Mouse (Mus musculus) heart, adult 11 months (tissue): ENCODE results near the gene Tcte3.
A peak's percentile ranks its signal among the peaks of the same experiment; 100 is the strongest.
"Not testable (repeated sequence)": the region's sequence is repeated elsewhere in the genome, so short reads cannot be mapped to it uniquely, and the experiment has no call there.

ENCODE experiments used
- DNase-seq: peaks from one replicate; pipeline ENCODE4 v3.0.0; 2022

The Tcte3 gene

GRCm38 (mm10) chr17:15041175-15041729 lies at the start of gene Tcte3, which contains the start of the genes Ermard and Gm3448:
Gene Tcte3, minus strand, starts transcription at chr17:15041488.
Gene Ermard, plus strand, starts transcription at chr17:15041208.
Gene Gm3448, minus strand, starts transcription at chr17:15041537.
- DNase-seq: peak; percentile 96

DNA sequence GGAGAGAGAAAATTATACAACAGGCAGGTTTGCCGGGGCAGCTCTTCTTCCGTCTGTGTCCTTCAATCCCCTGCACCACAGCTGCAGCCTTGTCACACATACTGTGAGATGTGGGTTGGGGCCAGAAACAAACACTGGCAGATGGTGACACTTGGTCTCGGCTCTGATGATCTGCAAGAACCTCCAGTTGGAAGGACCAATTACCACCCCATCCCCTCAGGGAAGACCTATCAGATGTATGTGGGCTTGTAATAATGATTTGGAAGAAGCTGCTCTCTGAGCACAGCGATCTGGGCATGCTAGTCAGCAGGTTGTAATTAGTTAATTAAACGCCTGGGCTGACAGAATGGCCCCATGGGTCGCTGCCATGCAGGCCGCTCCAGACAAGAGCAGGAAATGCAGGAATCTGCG lies 47.3 kb upstream of the Tcte3 start:
- DNase-seq: no peak

- DNase-seq: no peak
Measured at GRCm38 (mm10) chr17:15088166-15088565, 46.9 kb upstream of the Tcte3 start.

- no peak for DNase-seq
Measured at GRCm38 (mm10) chr17:15085006-15085405, 43.7 kb upstream of the Tcte3 start.

- no peak for DNase-seq
Measured at GRCm38 (mm10) chr17:15084226-15084848, 43.0 kb upstream of the Tcte3 start.

GRCm38 (mm10) chr17:15077536-15077935 lies 36.2 kb upstream of the Tcte3 start:
- no peak for DNase-seq

DNA sequence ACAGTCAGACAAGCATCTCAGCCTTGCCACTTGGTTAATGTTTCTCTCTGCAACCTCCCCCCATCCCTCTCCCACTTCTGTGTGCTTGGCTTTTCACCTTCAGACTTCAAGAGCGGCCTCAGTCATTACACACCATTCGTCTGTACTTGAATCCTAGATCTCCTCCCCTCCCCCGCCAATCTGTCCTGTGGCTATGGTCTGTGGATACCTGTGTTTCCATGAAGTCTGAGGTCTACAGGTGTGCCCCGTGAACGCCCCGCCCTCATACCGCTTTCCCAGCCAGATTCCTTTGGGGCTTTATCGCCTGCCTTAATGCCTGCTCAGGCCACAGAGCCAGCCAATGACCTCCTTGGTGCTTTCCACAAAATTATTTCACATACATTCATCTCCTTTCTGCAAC lies 33.7 kb upstream of the Tcte3 start:
- DNase-seq: peak; percentile 77

DNA sequence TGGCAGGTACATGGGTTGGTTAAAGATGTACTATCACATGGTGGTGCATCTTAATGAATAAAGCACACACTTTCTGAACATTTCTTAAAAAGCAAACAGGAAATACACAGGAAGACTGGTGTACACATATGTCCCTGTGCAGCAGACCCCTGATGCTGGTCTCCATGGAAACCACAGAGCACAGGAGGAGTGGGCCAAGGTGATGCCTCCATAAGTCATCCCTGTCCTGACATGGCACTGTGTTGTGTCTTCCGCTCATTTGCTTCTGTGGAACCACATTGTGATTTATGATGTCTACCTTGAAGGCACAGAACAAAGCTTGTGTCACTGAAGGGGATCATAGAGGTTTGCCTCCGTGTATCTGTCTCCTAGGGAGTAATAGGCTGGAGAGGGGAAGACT lies 30.9 kb upstream of the Tcte3 start:
- peak; percentile 58 for DNase-seq

DNA sequence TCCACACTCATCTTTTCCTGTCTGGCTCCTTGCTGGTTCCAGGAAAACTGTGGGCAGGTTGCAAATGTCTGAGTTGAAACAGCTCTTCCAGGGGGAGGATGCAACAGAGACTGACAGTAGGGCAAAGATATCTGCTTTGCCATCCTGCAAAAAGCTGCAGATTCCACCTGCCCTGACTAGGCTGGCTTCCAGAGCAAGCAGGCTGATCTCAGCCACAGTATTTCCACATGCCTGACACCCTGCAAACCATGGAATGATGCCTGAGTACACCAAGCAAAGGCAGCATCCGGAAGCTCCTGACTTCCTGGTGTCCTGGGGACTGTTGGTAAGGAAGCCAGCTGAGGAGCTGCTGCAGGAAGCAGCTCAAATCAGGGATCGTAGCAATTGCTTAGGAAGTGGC lies 27.8 kb upstream of the Tcte3 start:
- peak; percentile 92 for DNase-seq

- peak; percentile 85 for DNase-seq
Measured at GRCm38 (mm10) chr17:15068040-15068792, 26.9 kb upstream of the Tcte3 start.

GRCm38 (mm10) chr17:15066911-15067310 lies 25.6 kb upstream of the Tcte3 start:
- peak; percentile 86 for DNase-seq

DNA sequence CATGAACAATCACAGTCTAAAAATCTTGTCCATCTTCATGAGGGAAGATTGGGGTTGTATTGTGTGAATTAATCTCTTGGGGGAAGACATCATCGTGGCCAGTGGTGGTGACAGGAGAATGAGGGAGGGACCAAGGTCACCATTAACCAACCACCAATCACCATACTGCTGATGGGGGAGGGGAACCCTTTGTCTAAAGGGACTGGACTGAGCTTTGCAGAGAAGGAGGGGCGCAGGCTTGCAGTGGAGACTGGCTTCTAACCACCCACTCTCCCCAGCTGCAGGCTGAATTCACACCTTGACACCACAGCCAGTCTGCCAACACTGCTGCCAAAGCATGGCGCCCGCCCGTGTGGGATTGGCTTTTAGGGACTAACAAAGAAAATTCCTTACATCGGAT lies 24.8 kb upstream of the Tcte3 start:
- DNase-seq: peak; percentile 91

GRCm38 (mm10) chr17:15065391-15066024 lies 24.2 kb upstream of the Tcte3 start:
- DNase-seq: peak; percentile 93

DNA sequence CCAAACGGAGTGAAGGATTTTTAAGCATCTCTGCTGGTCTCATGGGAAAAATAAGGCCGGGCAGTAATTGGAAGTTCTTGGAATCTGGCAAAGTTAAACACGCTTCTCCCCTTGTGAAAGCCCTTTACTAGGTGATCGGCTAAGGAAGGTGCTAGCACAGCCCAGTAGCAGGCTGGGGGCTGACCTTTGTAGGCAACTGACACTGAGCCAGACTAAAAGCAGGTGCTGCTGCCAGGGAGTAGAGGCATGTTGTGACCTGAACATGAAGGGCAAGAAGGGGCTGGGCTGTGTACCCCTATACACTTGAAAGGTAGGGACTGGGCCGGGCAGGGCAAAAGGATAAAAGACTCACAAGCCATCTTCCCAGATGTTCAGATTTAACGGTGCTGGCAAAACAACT lies 19.1 kb upstream of the Tcte3 start:
- DNase-seq: peak; percentile 83

DNA sequence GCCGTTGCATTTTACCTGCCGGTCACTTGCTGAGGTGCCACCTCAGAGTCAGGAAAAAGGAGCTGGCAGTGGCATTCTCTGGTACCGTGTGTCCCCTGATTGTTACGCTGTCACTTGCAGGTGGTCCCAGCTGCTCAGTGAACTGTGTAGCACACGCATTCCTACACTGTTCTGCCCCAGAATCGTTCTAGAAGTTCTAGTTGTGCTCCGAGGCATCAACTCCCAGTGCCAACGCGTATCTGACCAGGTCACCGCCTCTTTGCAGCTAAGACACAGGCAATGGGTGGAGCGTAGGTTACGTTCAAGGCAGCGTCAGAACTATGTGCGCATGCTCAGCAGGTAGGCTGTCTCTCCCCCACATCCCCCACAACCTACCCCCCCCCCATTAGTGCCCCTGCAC lies 18.4 kb upstream of the Tcte3 start:
- peak; percentile 72 for DNase-seq

DNA sequence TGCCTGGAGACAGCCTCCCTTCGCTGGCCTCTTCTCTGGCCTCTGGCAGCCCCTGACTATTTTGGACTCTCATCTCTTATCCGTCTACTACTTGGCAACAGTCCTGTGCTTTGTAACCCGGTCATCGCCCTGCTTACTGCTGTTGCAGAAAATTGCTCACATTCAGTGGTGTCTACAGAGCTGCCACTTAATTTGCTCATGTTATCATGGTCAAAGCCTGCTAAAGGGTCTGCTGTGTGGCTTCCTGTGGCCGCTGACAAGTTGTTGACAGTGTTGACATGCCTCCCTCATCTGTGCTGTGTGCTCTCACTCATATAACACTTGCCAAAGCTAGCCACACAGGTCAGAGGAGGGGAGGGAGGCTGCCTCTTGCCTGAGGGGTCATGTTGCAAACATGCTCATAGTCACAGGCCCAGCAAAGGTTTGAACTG lies 16.9 kb upstream of the Tcte3 start:
- peak; percentile 90 for DNase-seq

DNA sequence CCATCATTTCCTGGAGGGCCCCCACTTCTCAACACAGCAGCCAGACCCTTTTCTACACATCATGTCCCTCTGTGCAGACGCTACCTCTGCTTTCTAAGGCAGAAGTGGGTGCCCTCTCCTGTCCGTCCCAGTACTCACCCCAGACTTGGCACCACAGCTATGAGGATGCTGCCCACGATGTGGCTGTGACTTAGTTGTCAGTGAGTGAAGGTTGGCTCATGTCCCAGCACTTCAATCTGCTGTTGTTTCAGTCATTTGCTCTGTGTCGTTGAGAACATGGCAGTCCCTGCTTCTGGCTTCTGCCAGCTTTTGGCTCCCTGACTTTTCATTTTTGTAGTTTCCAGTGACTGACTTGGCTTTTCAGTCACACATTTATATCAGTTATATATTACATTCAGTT lies 14.6 kb upstream of the Tcte3 start:
- DNase-seq: peak; percentile 74

GRCm38 (mm10) chr17:15053829-15054200 lies 12.5 kb upstream of the Tcte3 start:
- DNase-seq: peak; percentile 92

GRCm38 (mm10) chr17:15053183-15053828 lies 12.0 kb upstream of the Tcte3 start:
- peak; percentile 90 for DNase-seq

DNA sequence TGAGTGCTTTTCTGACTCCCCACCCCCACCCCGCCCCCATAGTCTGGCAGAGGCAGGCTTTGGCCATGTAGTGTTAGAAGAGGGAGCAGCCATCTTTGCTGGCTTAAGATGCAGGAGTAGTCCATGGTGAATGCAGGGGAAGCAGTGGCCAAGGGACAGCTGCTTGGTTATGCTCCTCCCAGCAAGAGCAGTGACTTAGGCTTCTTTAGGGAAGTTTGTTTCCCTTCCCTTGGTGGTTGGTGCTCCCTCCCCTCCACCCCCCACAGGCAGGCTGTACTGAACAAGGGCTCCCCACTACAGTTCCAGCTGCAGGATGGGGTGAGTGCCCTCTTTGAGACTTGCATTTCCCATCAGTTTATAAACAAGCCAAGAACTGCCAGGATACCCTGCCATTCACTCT lies 11.5 kb upstream of the Tcte3 start:
- peak; percentile 82 for DNase-seq

DNA sequence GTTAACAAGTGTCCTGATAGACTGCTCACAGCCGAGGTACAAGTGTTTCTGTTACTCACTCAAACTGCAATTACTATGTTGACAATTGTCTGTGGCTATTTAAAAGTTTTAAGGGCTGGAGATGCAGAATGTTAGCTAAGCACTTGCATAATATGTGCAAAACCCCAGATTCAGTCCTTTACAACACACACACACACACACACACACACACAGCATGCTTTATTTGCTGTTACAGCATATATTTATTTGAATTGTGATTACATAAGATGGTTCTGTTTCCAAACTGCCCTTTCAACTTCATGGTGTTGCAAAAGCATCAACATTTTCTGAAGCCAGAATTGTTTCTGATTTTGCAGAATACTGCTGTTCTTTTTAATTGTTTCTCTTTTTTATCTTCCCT lies 9.1 kb upstream of the Tcte3 start:
- DNase-seq: not testable (repeated sequence)

- not testable (repeated sequence) for DNase-seq
Measured at GRCm38 (mm10) chr17:15040455-15040854, 833 bp downstream of the Tcte3 start.

DNA sequence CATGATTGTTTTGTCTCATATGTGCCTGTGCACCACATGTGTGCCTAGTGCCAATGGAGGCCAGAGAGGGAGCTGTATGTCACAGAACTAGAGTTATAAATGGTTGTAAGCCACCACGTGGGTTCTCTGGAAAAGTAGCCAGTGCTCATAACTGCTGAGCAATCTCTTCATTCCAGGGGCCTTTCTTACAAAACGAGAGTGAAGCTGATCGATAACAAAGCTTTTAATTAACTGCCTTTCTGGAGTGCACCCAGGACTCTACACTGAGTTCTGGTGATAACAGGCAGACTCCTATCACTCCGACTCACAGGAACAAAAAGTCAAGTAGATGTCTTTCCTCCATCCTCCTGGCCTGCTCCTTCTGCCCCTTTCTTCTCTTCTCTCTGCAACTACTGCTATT lies 9.9 kb downstream of the Tcte3 start:
- not testable (repeated sequence) for DNase-seq
